Mouse (Mus musculus) CH12.LX (cell line): Measurements from ENCODE around the gene Vwa5b2.

Source experiments
- CTCF ChIP-seq, 2 experiments: IDR thresholded peaks in 1 of 2; conservative IDR thresholded peaks in 1 of 2; 2 replicates each; pipeline ENCODE4 v1.5.1; 2011 to 2012; ENCODE audit warnings: low read depth in 2 of 2, low read length in 2 of 2, improper control_type of control experiment in 1 of 2, inconsistent platforms in 1 of 2, mild to moderate bottlenecking in 1 of 2, moderate library complexity in 1 of 2
- E2F4 ChIP-seq: IDR thresholded peaks from 2 replicates; pipeline ENCODE4 v1.6.1; 2011; ENCODE audit warnings: low read depth, low read length, improper control_type of control experiment; ENCODE audit not compliant: insufficient replicate concordance
- ELF1 ChIP-seq: IDR thresholded peaks from 2 replicates; pipeline ENCODE4 v1.6.1; 2014; ENCODE audit warnings: low read depth, mild to moderate bottlenecking, inconsistent platforms, low read length, improper control_type of control experiment
- ETS1 ChIP-seq: conservative IDR thresholded peaks from 2 replicates; pipeline ENCODE4 v1.6.1; 2012; ENCODE audit warnings: low read depth, mild to moderate bottlenecking, inconsistent platforms, low read length, improper control_type of control experiment, moderate library complexity
- HCFC1 ChIP-seq: IDR thresholded peaks from 2 replicates; pipeline ENCODE4 v1.6.1; 2012; ENCODE audit warnings: low read depth, mild to moderate bottlenecking, inconsistent platforms, low read length, improper control_type of control experiment
- JUND ChIP-seq: conservative IDR thresholded peaks from 2 replicates; pipeline ENCODE4 v1.6.1; 2011; ENCODE audit warnings: low read depth, low read length, improper control_type of control experiment
- NRF1 ChIP-seq: IDR thresholded peaks from 2 replicates; pipeline ENCODE4 v1.6.1; 2014; ENCODE audit warnings: low read depth, mild to moderate bottlenecking, inconsistent platforms, low read length, improper control_type of control experiment, moderate library complexity
- POLR2A ChIP-seq: IDR thresholded peaks from 2 replicates; pipeline ENCODE4 v1.6.1; 2011; ENCODE audit warnings: low read depth, mild to moderate bottlenecking, improper control_type of control experiment, low read length
- USF2 ChIP-seq: conservative IDR thresholded peaks from 2 replicates; pipeline ENCODE4 v1.6.1; 2011; ENCODE audit warnings: low read depth, low read length, improper control_type of control experiment

DNA sequence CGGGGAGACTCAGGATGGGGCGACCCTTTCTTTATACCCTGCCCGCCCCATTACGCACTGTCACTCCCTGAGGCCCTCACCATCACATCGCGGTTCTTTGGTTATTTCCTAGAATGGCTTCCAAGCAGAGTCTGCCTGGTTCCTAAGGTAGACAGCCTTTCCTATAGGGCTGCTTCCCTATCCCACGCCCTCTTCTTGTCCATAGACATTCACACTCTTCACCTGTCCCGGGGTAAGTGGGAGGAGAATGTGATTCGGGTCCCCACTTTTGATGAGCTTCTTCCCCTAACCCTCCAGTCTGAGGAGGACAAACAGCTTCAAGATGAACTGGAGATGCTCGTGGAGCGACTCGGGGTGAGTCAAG lies 62.7 kb downstream of the Vwa5b2 start:
- TF ChIP-seq CTCF (conservative IDR thresholded peaks at IDR 0.05 in 1 of 2, IDR thresholded peaks at IDR 0.05 in 1 of 2; ENCODE audit: low read depth in 2 of 2, low read length in 2 of 2) (no peak), ETS1 (no peak), JUND (no peak), POLR2A (no peak), HCFC1 (no peak), ELF1 (no peak), E2F4 (0 out of 2 replicates have a peak, but pooled peaks have one; percentile 4), NRF1 (no peak), USF2 (no peak)
